Mouse (Mus musculus) liver, embryonic 11.5 days (tissue): Measurements from ENCODE around the gene Otud7b. TPM values are rescaled to one million over a fixed set of nuclear protein-coding genes. Genes with fewer than 3 reads are reported as not detected.

Experiments used
- ATAC-seq: fragments of 200-750 bp; cut with Nextera tagmentation; replicated peaks from 2 replicates; pipeline ENCODE4 v1.8.0; 2017; ENCODE audit warnings: moderate number of reproducible peaks, mild to moderate bottlenecking, moderate TSS enrichment, moderate library complexity; ENCODE audit not compliant: low FRiP score
- DNase-seq: peaks from one replicate; pipeline ENCODE4 v3.0.0-alpha.2; 2017; ENCODE audit warnings: low spot score
- H3K27ac ChIP-seq: fragments of 300-500 bp; sonication (generic); 2 replicates; pipeline ENCODE4 v1.5.1; 2014; ENCODE audit warnings: mild to moderate bottlenecking, low read depth, low read length, control low read depth
- H3K27me3 ChIP-seq: fragments of 300-500 bp; sonication (generic); replicated peaks from 2 replicates; pipeline ENCODE4 v1.6.1; 2014; ENCODE audit warnings: low read length, mixed read lengths; ENCODE audit not compliant: control insufficient read depth, insufficient read depth
- H3K36me3 ChIP-seq: fragments of 300-500 bp; sonication (generic); 2 replicates; pipeline ENCODE4 v1.6.1; 2014; ENCODE audit warnings: mild to moderate bottlenecking, low read length, moderate library complexity, mixed read lengths; ENCODE audit not compliant: control insufficient read depth, insufficient read depth
- H3K4me1 ChIP-seq: fragments of 300-500 bp; sonication (generic); replicated peaks from 2 replicates; pipeline ENCODE4 v1.6.1; 2014; ENCODE audit warnings: low read length, mixed read lengths; ENCODE audit not compliant: control insufficient read depth, insufficient read depth
- H3K4me2 ChIP-seq: fragments of 300-500 bp; sonication (generic); 2 replicates; pipeline ENCODE4 v1.6.1; 2014; ENCODE audit warnings: mild to moderate bottlenecking, control low read depth, moderate library complexity
- H3K4me3 ChIP-seq: fragments of 300-500 bp; sonication (generic); 2 replicates; pipeline ENCODE4 v1.5.1; 2014; ENCODE audit warnings: low read depth, low read length, control low read depth
- H3K9ac ChIP-seq: fragments of 300-500 bp; sonication (generic); 2 replicates; pipeline ENCODE4 v1.6.1; 2014; ENCODE audit warnings: low read depth, low read length, control low read depth
- H3K9me3 ChIP-seq: fragments of 300-500 bp; sonication (generic); 2 replicates; pipeline ENCODE4 v1.6.1; 2016; ENCODE audit warnings: low read length, inconsistent platforms, mixed read lengths; ENCODE audit not compliant: control insufficient read depth
- WGBS: fragments of 180-500 bp; shearing (Covaris S2); extraction: QIAGEN DNeasy Blood & Tissue Kit; methylation state at CpG from one replicate; pipeline ENCODE4 v1.1.7; 2014; 5-methylcytosine and 5-hydroxymethylcytosine counted together
- polyA plus RNA-seq: library from polyadenylated mRNA; unstranded; fragments of >200 nt; fragmentation: Nextera tagmentation; extraction: Ambion mirVana; gene quantifications from 2 replicates; pipeline ENCODE4 v1.2.1, GENCODE M21; 2014

Gene Otud7b
- polyA plus RNA-seq, 1 experiment from 2014 or later: 7.1 TPM

GRCm38 (mm10) chr3:96133327-96133905 lies 29.1 kb downstream of the Otud7b start:
- no peak for ATAC-seq

DNA sequence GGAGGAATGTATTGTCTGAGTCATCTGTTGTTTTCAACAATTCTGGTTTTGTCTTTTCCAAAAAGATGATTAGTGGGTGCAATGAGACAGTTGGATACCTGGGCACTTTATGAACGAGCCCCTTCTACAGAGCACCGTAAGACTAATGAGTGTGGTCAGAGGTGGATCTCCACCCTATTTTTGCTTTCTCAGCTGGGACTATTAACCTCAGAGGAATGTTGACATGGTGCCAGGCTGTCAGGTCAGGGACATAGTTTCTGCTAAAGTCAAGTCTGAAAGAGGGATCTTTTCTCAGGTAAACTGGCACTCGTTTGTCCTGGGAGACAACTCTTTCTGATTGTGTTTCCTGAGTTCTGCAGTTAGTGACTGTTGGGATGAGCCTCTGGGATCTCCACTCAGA lies 30.7 kb downstream of the Otud7b start:
- H3K9me3 ChIP-seq: no peaks in the 10 kb centered on the region
- WGBS: 81% methylated on average over 3 of the region's 3 CpGs
- no peaks in the 10 kb centered on the region for H3K27me3 ChIP-seq
- ATAC-seq: no peak
- 0 out of 2 replicates have a peak, but pooled peaks cover under 1% of the 10 kb centered on the region for H3K4me1 ChIP-seq
- no peak overlapping the region for H3K27ac ChIP-seq
- no peaks in the 10 kb centered on the region for H3K36me3 ChIP-seq
- no peak for DNase-seq
- no peak overlapping the region for H3K9ac ChIP-seq
- no peak overlapping the region for H3K4me2 ChIP-seq
- no peak overlapping the region for H3K4me3 ChIP-seq

More at GRCm38 (mm10) chr3:96133327-96133905, 29.1 kb downstream of the Otud7b start:
- no peaks in the 10 kb centered on the region for H3K9me3 ChIP-seq
- H3K36me3 ChIP-seq: no peaks in the 10 kb centered on the region
- H3K4me2 ChIP-seq: no peak overlapping the region
- H3K4me1 ChIP-seq: 0 out of 2 replicates have a peak, but pooled peaks cover 4% of the 10 kb centered on the region
- 74% methylated on average over 11 of the region's 11 CpGs for WGBS
- H3K27me3 ChIP-seq: no peaks in the 10 kb centered on the region
- H3K9ac ChIP-seq: no peak overlapping the region
- no peak overlapping the region for H3K27ac ChIP-seq
- H3K4me3 ChIP-seq: no peak overlapping the region
- no peak for DNase-seq

GRCm38 (mm10) chr3:96147950-96148349 lies 43.6 kb downstream of the Otud7b start:
- ATAC-seq (no peak), DNase-seq (no peak)
- Histone ChIP-seq H3K4me2 (no peak overlapping the region), H3K4me3 (no peak overlapping the region), H3K27ac (no peak overlapping the region), H3K9me3 (no peaks in the 10 kb centered on the region), H3K9ac (no peak overlapping the region), H3K27me3 (no peaks in the 10 kb centered on the region), H3K4me1 (no peaks in the 10 kb centered on the region), H3K36me3 (peaks cover 6% of the 10 kb centered on the region)
- 16% methylated on average over 5 of the region's 5 CpGs for WGBS

DNA sequence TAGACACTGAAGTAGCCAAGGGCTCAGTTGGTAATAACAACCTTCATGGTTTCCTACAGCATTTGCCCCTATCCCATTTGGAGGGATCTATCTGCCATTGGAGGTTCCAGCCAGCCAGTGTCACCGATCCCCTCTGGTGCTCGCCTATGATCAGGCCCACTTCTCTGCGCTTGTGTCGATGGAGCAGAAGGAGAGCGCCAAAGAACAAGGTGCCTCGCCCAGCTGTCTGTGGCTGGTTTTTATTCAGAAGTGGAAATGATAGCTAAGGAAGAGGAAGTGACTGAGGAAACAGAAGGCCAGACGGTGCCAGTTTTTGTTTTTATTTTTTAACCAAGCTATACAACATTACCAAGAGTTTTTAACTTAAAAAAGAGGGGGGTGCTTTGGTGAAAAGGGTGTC lies 47.5 kb downstream of the Otud7b start:
- no peak for ATAC-seq
- H3K4me2 ChIP-seq: no peak overlapping the region
- H3K4me3 ChIP-seq: no peak overlapping the region
- H3K27ac ChIP-seq: no peak overlapping the region
- no peaks in the 10 kb centered on the region for H3K9me3 ChIP-seq
- DNase-seq: no peak
- H3K9ac ChIP-seq: no peak overlapping the region
- H3K36me3 ChIP-seq: peaks cover 21% of the 10 kb centered on the region
- H3K4me1 ChIP-seq: no peaks in the 10 kb centered on the region
- H3K27me3 ChIP-seq: no peaks in the 10 kb centered on the region
- WGBS: 77% methylated on average over 7 of the region's 7 CpGs

- ATAC-seq (no peak), DNase-seq (no peak)
- no peak overlapping the region for H3K4me2 ChIP-seq
- WGBS: 91% methylated on average over 5 of the region's 5 CpGs
- H3K9ac ChIP-seq: no peak overlapping the region
- no peaks in the 10 kb centered on the region for H3K27me3 ChIP-seq
- H3K27ac ChIP-seq: no peak overlapping the region
- H3K4me1 ChIP-seq: no peaks in the 10 kb centered on the region
- H3K9me3 ChIP-seq: no peaks in the 10 kb centered on the region
- no peak overlapping the region for H3K4me3 ChIP-seq
- peaks cover 21% of the 10 kb centered on the region for H3K36me3 ChIP-seq
Measured at GRCm38 (mm10) chr3:96152611-96153010, 48.3 kb downstream of the Otud7b start.

DNA sequence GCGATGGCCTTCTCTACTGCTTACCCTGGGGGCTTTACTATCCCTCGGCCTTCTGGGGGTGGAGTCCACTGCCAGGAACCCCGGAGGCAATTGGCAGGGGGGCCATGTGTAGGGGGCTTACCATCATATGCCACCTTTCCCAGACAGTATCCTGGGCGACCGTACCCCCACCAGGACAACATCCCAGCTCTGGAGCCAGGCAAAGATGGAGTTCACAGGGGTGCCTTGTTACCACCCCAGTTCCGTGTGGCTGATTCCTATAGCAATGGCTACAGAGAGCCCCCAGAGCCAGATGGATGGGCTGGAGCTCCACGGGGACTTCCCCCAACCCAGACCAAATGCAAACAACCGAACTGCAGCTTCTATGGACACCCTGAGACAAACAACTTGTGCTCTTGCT lies 51.2 kb downstream of the Otud7b start:
- 0 out of 2 replicates have a peak, but pooled peaks cover 2% of the 10 kb centered on the region for H3K27me3 ChIP-seq
- H3K36me3 ChIP-seq: peaks cover 21% of the 10 kb centered on the region
- H3K4me2 ChIP-seq: no peak overlapping the region
- no peak for DNase-seq
- ATAC-seq: no peak
- H3K4me3 ChIP-seq: no peak overlapping the region
- no peak overlapping the region for H3K9ac ChIP-seq
- no peaks in the 10 kb centered on the region for H3K9me3 ChIP-seq
- WGBS: 83% methylated on average over 8 of the region's 8 CpGs
- H3K4me1 ChIP-seq: peaks cover 7% of the 10 kb centered on the region
- no peak overlapping the region for H3K27ac ChIP-seq

DNA sequence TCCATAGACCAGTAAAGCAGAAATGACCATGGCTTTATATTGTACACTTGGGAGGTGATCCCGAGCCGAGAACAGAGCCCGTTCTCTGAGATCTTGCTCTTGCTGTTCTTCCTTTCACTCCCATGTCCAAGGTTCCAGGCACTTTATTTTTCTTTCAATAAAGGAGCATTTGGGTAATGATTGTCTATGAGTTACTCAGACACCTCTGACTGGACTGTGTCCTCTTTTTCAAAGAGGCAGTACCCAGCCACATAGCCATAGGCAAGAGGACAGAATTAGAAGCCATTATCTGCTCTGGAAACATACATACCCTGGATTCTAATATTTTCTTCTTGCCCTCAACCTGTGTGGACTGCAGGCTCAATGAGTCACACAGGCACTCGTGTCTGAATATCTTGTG lies 55.5 kb downstream of the Otud7b start:
- Histone ChIP-seq H3K4me1 (peaks cover 11% of the 10 kb centered on the region), H3K4me3 (no peak overlapping the region), H3K9me3 (no peaks in the 10 kb centered on the region), H3K27ac (0 out of 2 replicates have a peak overlapping the region, but pooled peaks have one; percentile 1), H3K36me3 (peaks cover 3% of the 10 kb centered on the region; the same call in 1 of the 2 replicates), H3K27me3 (peaks cover 25% of the 10 kb centered on the region), H3K9ac (no peak overlapping the region), H3K4me2 (no peak overlapping the region)
- WGBS: 69% methylated on average over 4 of the region's 4 CpGs
- ATAC-seq (no peak), DNase-seq (no peak)

DNA sequence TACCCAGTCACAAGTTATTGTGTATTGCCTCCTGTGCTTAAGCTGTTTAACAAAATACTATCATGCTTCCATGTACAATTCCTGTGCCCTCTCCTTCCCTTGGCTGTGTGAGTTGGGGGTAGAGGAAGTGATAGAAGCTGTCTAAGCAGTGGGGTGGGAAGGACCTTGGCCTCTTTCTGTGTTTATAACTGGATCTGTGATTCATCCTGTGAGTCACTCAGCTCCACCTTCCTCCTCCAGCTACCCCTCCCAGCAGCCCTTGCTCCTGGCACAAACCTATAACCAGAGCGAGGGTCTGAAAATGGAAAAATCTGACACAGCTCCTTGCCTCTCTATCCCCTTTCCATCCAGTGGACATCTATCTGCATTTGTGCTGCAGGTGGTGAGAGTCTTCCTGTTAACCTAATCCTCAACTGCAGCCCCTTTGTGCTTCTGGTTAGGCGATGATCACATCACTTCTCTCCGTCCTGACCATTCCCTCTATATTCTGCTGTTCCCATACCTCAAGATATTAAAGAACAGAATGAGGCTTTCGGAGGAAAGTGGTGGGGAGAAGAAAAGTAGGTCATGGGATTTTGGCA lies 56.0 kb downstream of the Otud7b start:
- peaks cover 11% of the 10 kb centered on the region for H3K4me1 ChIP-seq
- H3K27me3 ChIP-seq: peaks cover 25% of the 10 kb centered on the region
- peak overlapping the region; percentile 20; the same call in 1 of the 2 replicates for H3K27ac ChIP-seq
- 45% methylated on average over 4 of the region's 4 CpGs for WGBS
- H3K36me3 ChIP-seq: 0 out of 2 replicates have a peak, but pooled peaks cover 3% of the 10 kb centered on the region
- no peak overlapping the region for H3K4me3 ChIP-seq
- H3K9me3 ChIP-seq: no peaks in the 10 kb centered on the region
- H3K9ac ChIP-seq: no peak overlapping the region
- ATAC-seq (no peak; the same call in 1 of the 2 replicates), DNase-seq (no peak)
- H3K4me2 ChIP-seq: peak overlapping the region; percentile 65
